Mouse (Mus musculus): ENCODE measurements around the gene Mcm5. TPM values are rescaled to one million over a fixed set of nuclear protein-coding genes. Genes with fewer than 3 reads are reported as not detected.

Mcm5 gene
- polyA plus RNA-seq, 1 experiment from 2014 or later, result 167 TPM

GRCm38 (mm10) chr8:75157471-75158230 is 48.3 kb downstream of the Mcm5 start:
- DNase-seq (ENCODE audit: low spot score), result no peak

- no peak for DNase-seq (ENCODE audit: low spot score)
These were observed 60.0 kb downstream of the Mcm5 start for GRCm38 (mm10) chr8:75169363-75169762.

- DNase-seq (ENCODE audit: low spot score), result no peak
These were observed 62.8 kb downstream of the Mcm5 start for GRCm38 (mm10) chr8:75172009-75172685.

Other genes starting within 250 kb of the Mcm5 start
- gene Isx, start 236.4 kb upstream of the Mcm5 start, polyA plus RNA-seq (2015; fragmentation: Nextera tagmentation; extraction: Ambion mirVana), result not detected in 2 replicates
- gene Hmgxb4, start 116.2 kb upstream of the Mcm5 start, polyA plus RNA-seq (2015; fragmentation: Nextera tagmentation; extraction: Ambion mirVana), result 29.6 and 30.0 TPM in 2 replicates
- gene Tom1, start 75.9 kb upstream of the Mcm5 start, polyA plus RNA-seq (2015; fragmentation: Nextera tagmentation; extraction: Ambion mirVana), result 18.8 and 21.3 TPM in 2 replicates
- 29.4 and 31.9 TPM in 2 replicates for gene Hmox1, start 15.9 kb upstream of the Mcm5 start, polyA plus RNA-seq (2015; fragmentation: Nextera tagmentation; extraction: Ambion mirVana)
- 0.15 and 0.26 TPM in 2 replicates for gene Rasd2, start 104.4 kb downstream of the Mcm5 start, polyA plus RNA-seq (2015; fragmentation: Nextera tagmentation; extraction: Ambion mirVana)